Mouse (Mus musculus) limb, embryonic 15.5 days (tissue): Measurements from ENCODE around the gene Polr2c. TPM values are rescaled to one million over a fixed set of nuclear protein-coding genes. Genes with fewer than 3 reads are reported as not detected.

Experiments used
- ATAC-seq: fragments of 200-750 bp; cut with Nextera tagmentation; 2 replicates; pipeline ENCODE4 v1.8.0; 2017; ENCODE audit warnings: low read depth, moderate TSS enrichment; ENCODE audit not compliant: insufficient number of reproducible peaks, low FRiP score, low TSS enrichment
- H3K27ac ChIP-seq: fragments of 300-500 bp; sonication (generic); 2 replicates; pipeline ENCODE4 v1.5.1; 2015; ENCODE audit warnings: moderate library complexity, mild to moderate bottlenecking, inconsistent platforms
- H3K27me3 ChIP-seq: fragments of 300-500 bp; sonication (generic); 2 replicates; pipeline ENCODE4 v1.6.1; 2015; ENCODE audit warnings: inconsistent platforms
- H3K36me3 ChIP-seq: fragments of 300-500 bp; sonication (generic); 2 replicates; pipeline ENCODE4 v1.6.1; 2015; ENCODE audit warnings: inconsistent platforms
- H3K4me1 ChIP-seq: fragments of 300-500 bp; sonication (generic); 2 replicates; pipeline ENCODE4 v1.6.1; 2015; ENCODE audit warnings: inconsistent platforms
- H3K4me2 ChIP-seq: fragments of 300-500 bp; sonication (generic); 2 replicates; pipeline ENCODE4 v1.6.1; 2015; ENCODE audit warnings: mild to moderate bottlenecking, inconsistent platforms
- H3K4me3 ChIP-seq: fragments of 300-500 bp; sonication (generic); 2 replicates; pipeline ENCODE4 v1.5.1; 2015; ENCODE audit warnings: mild to moderate bottlenecking, inconsistent platforms
- H3K9ac ChIP-seq: fragments of 300-500 bp; sonication (generic); 2 replicates; pipeline ENCODE4 v1.6.1; 2015; ENCODE audit warnings: inconsistent platforms
- H3K9me3 ChIP-seq: fragments of 300-500 bp; sonication (generic); 2 replicates; pipeline ENCODE4 v1.6.1; 2016; ENCODE audit warnings: inconsistent platforms
- WGBS: fragments of 180-500 bp; shearing (Covaris S2); methylation state at CpG from one replicate; pipeline ENCODE4 v1.1.7; 2015; 5-methylcytosine and 5-hydroxymethylcytosine counted together
- polyA plus RNA-seq: library from polyadenylated mRNA; unstranded; fragments of >200 nt; fragmentation: Nextera tagmentation; extraction: Ambion mirVana; gene quantifications from 2 replicates; pipeline ENCODE4 v1.2.1, GENCODE M21; 2015

Gene Polr2c
- polyA plus RNA-seq, 1 experiment from 2014 or later: 121 TPM

DNA sequence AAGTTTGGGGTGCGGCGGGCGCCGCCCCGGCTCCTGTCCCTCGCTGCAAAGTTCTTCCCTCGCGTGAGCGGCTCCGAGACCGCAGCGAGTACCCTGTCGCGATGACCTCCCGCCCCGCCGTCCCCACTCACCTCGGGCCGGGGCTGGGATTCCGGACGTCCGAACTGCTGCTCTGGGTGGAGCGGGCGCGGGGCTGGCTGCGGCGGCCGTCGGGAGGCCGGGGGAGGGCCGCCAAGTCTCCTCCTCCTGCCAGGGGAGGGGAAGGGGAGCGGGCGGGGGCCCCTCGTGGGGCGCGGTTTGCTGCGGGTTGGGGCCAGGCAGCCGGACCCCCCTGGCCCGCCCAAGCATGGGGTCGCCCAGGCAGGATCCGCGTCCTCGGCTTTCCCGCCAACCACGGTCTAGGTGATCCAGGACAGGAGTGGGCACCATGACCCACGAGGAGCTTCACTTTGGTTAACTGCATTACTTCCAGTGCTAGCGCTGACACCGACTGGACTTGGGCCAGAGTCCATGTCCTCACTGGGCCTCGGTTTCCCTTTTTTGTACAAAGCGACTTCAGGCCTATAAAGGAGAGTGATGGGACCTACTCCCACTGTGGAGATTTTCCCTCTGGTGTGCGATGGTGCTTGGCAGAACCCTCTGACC is 60.7 kb downstream of the Polr2c start, which contains the start of gene Ccdc102a:
Gene Ccdc102a, minus strand, starts transcription at position 248 of the 645 bp plus-strand sequence.
- H3K4me2 ChIP-seq: peak within 1 kb of the TSS; percentile 80
- peaks cover 53% of the 10 kb centered on the region for H3K4me1 ChIP-seq
- H3K27me3 ChIP-seq: peaks cover 5% of the 10 kb centered on the region
- H3K9ac ChIP-seq: peak within 1 kb of the TSS; percentile 68
- H3K9me3 ChIP-seq: no peaks in the 10 kb centered on the region
- peak within 1 kb of the TSS; percentile 94 for H3K27ac ChIP-seq
- peak within 1 kb of the TSS; percentile 87 for H3K4me3 ChIP-seq
- 3% methylated on average over 36 of the region's 51 CpGs for WGBS
- peaks cover 4% of the 10 kb centered on the region; the same call in 1 of the 2 replicates for H3K36me3 ChIP-seq
- peak; percentile 53; the same call in 1 of the 2 replicates for ATAC-seq

DNA sequence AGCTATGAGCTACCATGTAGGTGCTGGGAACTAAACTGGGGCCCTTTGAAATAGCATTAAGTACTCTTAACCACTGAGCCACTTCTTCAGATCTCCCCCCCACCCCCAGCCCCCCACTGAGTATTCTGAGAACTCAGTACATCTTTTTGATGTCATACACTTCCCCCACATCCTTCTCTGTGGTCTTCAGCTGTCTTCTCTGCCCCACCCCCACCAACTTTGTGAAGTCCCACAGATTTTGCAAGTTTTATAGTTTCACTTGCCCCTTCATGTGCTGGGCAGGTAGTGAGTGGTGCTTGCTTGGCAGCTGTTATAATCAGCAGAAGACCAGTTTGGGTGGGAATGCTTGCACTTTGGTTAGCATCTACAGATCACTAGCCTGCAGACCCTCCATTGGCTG is 62.0 kb downstream of the Polr2c start:
- Histone ChIP-seq H3K36me3 (no peaks in the 10 kb centered on the region), H3K4me1 (peaks cover 40% of the 10 kb centered on the region)

DNA sequence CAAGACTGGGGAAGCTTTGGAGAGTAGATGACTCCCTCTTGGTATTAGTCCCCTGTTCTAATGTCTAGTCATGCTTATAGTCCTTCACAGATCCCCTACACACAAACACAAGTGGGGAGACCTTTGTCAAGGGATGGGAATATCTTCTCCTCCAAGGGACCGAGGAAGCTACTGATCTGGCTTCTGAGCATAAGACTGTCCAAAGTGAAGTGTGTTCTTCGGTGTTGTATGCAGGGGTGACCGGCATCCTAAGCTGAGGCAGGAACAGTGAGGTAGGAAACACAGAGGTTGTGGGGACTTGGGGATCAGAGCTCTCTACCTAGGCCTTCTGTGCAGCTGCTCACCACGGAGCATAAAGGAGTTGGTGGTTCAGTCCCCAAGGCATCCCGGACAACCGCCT is 64.9 kb downstream of the Polr2c start:
- no peak for ATAC-seq
- WGBS: 59% methylated on average over 6 of the region's 6 CpGs
- Histone ChIP-seq H3K27me3 (no peaks in the 10 kb centered on the region), H3K4me1 (peaks cover 12% of the 10 kb centered on the region; the same call in 1 of the 2 replicates), H3K9me3 (no peaks in the 10 kb centered on the region), H3K27ac (no peak overlapping the region), H3K9ac (no peak overlapping the region), H3K4me3 (no peak overlapping the region), H3K36me3 (no peaks in the 10 kb centered on the region), H3K4me2 (no peak overlapping the region)

More for the DNA sequence above, 62.0 kb downstream of the Polr2c start:
- Histone ChIP-seq H3K9me3 (no peaks in the 10 kb centered on the region), H3K4me3 (no peak overlapping the region), H3K27ac (no peak overlapping the region), H3K9ac (no peak overlapping the region), H3K27me3 (no peaks in the 10 kb centered on the region), H3K4me2 (no peak overlapping the region)
- no peak for ATAC-seq

DNA sequence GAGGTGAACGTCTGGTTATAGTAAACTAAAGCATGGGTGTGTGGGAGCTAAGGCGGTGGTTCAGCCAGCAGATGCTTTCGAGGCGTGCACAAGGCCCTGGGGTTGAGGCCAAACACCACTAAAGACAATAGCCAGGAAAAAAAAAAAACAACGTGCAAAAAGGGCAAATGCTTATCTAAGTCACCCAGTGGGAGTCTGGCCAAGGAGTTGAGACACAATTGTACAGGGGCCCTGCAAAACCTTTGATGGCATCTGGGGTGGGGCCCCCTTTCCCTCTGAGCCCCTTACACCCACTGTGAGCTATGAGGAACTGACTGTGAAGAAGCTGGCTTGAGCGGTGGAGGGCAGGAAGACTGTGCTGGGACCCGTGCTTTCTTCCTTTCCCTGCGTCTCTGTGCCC is 65.4 kb downstream of the Polr2c start:
- no peaks in the 10 kb centered on the region for H3K9me3 ChIP-seq
- H3K36me3 ChIP-seq: no peaks in the 10 kb centered on the region
- no peak overlapping the region for H3K27ac ChIP-seq
- no peak overlapping the region for H3K4me2 ChIP-seq
- no peak overlapping the region for H3K4me3 ChIP-seq
- no peak overlapping the region for H3K9ac ChIP-seq
- H3K4me1 ChIP-seq: peaks cover 12% of the 10 kb centered on the region; the same call in 1 of the 2 replicates
- 27% methylated on average over 8 of the region's 8 CpGs for WGBS
- no peak for ATAC-seq
- H3K27me3 ChIP-seq: no peaks in the 10 kb centered on the region

Other genes starting within 250 kb of the Polr2c start
- gene Arl2bp, start 190.8 kb upstream of the Polr2c start, polyA plus RNA-seq: 99.7 and 106 TPM in 2 replicates
- gene Pllp, start 161.2 kb upstream of the Polr2c start, polyA plus RNA-seq: 17.3 and 18.9 TPM in 2 replicates
- not detected in 2 replicates for gene Ccl22, start 111.9 kb upstream of the Polr2c start, polyA plus RNA-seq
- gene Cx3cl1, start 85.4 kb upstream of the Polr2c start, polyA plus RNA-seq: 9.3 and 12.0 TPM in 2 replicates
- not detected in 2 replicates for gene Ccl17, start 47.0 kb upstream of the Polr2c start, polyA plus RNA-seq
- 74.6 and 81.5 TPM in 2 replicates for gene Coq9, start 19.1 kb upstream of the Polr2c start, polyA plus RNA-seq
- 81.8 and 82.8 TPM in 2 replicates for gene Ciapin1, start 19.1 kb upstream of the Polr2c start, polyA plus RNA-seq
- gene Dok4, start 18.9 kb downstream of the Polr2c start, polyA plus RNA-seq: 28.2 and 32.1 TPM in 2 replicates
- 39.5 and 41.8 TPM in 2 replicates for gene Ccdc102a, start 60.6 kb downstream of the Polr2c start, polyA plus RNA-seq
- 0.22 TPM in 1 of 2 replicates, not detected in the other for gene Adgrg5, start 66.2 kb downstream of the Polr2c start, polyA plus RNA-seq
- 23.2 and 25.0 TPM in 2 replicates for gene Adgrg1, start 117.3 kb downstream of the Polr2c start, polyA plus RNA-seq
- 3.6 and 3.7 TPM in 2 replicates for gene Adgrg3, start 160.2 kb downstream of the Polr2c start, polyA plus RNA-seq
- 0.09 TPM in 1 of 2 replicates, not detected in the other for gene Drc7, start 197.7 kb downstream of the Polr2c start, polyA plus RNA-seq
- 21.1 and 24.7 TPM in 2 replicates for gene Katnb1, start 223.7 kb downstream of the Polr2c start, polyA plus RNA-seq